Mouse (Mus musculus): ENCODE results near the gene Gm15085. TPM values are rescaled to one million over a fixed set of nuclear protein-coding genes. Genes with fewer than 3 reads are reported as not detected.
"Not testable (repeated sequence)": the region's sequence is repeated elsewhere in the genome, so short reads cannot be mapped to it uniquely, and the experiment has no call there.

The Gm15085 gene
- not detected in 2 replicates for polyA plus RNA-seq (2012; rRNA removed)

DNA sequence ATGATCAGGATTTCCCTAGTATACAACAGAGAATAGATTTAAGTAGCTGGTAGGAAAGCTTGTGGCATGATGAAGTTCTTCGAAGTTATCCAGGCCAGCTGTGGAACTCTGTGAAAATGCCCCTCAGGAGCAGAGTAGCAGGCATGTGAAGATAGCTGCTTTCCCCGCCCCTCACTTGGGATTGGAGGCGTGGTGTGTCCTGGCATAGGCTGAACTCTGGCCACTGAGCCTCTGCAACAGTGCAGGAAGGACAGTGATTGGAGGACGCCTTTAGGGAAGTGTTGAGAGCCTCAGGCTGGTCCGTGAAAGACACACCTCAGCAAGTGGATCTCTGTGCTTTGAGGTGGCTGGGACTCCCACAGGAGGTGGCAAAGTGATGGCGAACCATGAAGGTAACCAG is at the start of gene Gm15085:
Gm15085 (plus strand) TSS at position 301 of the 400 bp plus-strand sequence.
- DNase-seq (ENCODE audit: low read depth): not testable (repeated sequence)

Other genes with a start within 250 kb of the Gm15085 start
- gene Gm15093, start 175.2 kb upstream of the Gm15085 start, polyA plus RNA-seq (2012; rRNA removed): not detected in 2 replicates
- gene Gm10439, start 147.0 kb downstream of the Gm15085 start, polyA plus RNA-seq (2012; rRNA removed): not detected in 2 replicates

All from gonadal fat pad, adult 2 months (tissue).